Mouse (Mus musculus) kidney, embryonic 16.5 days (tissue): ENCODE measurements around the gene Tet2. TPM values are rescaled to one million over a fixed set of nuclear protein-coding genes. Genes with fewer than 3 reads are reported as not detected.

Source experiments
- ATAC-seq: fragments of 200-750 bp; cut with Nextera tagmentation; 2 replicates; pipeline ENCODE4 v1.8.0; 2017; ENCODE audit warnings: moderate TSS enrichment; ENCODE audit not compliant: low FRiP score, low TSS enrichment
- H3K27ac ChIP-seq: fragments of 300-500 bp; sonication (generic); 2 replicates; pipeline ENCODE4 v1.5.1; 2014; ENCODE audit warnings: low read length
- H3K27me3 ChIP-seq: fragments of 300-500 bp; sonication (generic); 2 replicates; pipeline ENCODE4 v1.6.1; 2014; ENCODE audit warnings: low read length, control low read depth, mixed read lengths; ENCODE audit not compliant: insufficient read depth
- H3K36me3 ChIP-seq: fragments of 300-500 bp; sonication (generic); 2 replicates; pipeline ENCODE4 v1.6.1; 2014; ENCODE audit warnings: low read length, control low read depth, mixed read lengths; ENCODE audit not compliant: insufficient read depth
- H3K4me1 ChIP-seq: fragments of 300-500 bp; sonication (generic); 2 replicates; pipeline ENCODE4 v1.6.1; 2014; ENCODE audit warnings: low read length, control low read depth, mixed read lengths; ENCODE audit not compliant: insufficient read depth
- H3K4me2 ChIP-seq: fragments of 300-500 bp; sonication (generic); replicated peaks from 2 replicates; pipeline ENCODE4 v1.6.1; 2014; ENCODE audit warnings: low read depth, low read length
- H3K4me3 ChIP-seq: fragments of 300-500 bp; sonication (generic); 2 replicates; pipeline ENCODE4 v1.5.1; 2014; ENCODE audit warnings: mild to moderate bottlenecking, low read length
- H3K9ac ChIP-seq: fragments of 300-500 bp; sonication (generic); replicated peaks from 2 replicates; pipeline ENCODE4 v1.6.1; 2014; ENCODE audit warnings: low read length
- H3K9me3 ChIP-seq: fragments of 300-500 bp; sonication (generic); 2 replicates; pipeline ENCODE4 v1.6.1; 2016; ENCODE audit warnings: low read length, control low read depth
- WGBS: fragments of 180-500 bp; shearing (Covaris S2); extraction: QIAGEN DNeasy Blood & Tissue Kit; methylation state at CpG from one replicate; pipeline ENCODE4 v1.1.7; 2014; 5-methylcytosine and 5-hydroxymethylcytosine counted together
- polyA plus RNA-seq: library from polyadenylated mRNA; unstranded; fragments of >200 nt; fragmentation: Nextera tagmentation; extraction: Ambion mirVana; gene quantifications from 2 replicates; pipeline ENCODE4 v1.2.1, GENCODE M21; 2015

Tet2 gene
- polyA plus RNA-seq, 1 experiment from 2014 or later, result 17.0 TPM

DNA sequence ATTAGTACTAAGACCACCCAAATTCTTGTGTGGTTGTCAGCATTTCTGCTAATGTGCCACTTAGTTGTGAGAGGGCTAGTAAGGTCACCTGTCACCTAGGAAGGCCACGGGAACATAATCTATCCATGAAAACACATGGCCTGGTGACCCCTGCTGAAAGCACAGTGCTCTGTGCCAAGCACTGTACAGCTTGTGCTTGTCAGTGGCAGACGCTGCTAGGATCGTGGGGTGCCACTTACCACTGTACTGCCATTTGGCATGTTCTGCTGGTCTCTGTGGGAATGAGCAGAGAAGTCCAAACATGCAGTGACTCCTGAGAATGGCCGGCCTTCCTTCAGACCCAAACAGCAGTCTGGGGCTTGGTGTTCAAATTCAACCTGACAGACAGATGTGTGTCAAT lies 73.8 kb downstream of the Tet2 start:
- Histone ChIP-seq H3K36me3 (peaks cover 67% of the 10 kb centered on the region), H3K4me1 (no peaks in the 10 kb centered on the region), H3K4me2 (no peak overlapping the region), H3K9me3 (no peaks in the 10 kb centered on the region), H3K27ac (no peak overlapping the region), H3K27me3 (no peaks in the 10 kb centered on the region), H3K4me3 (no peak overlapping the region), H3K9ac (no peak overlapping the region)
- ATAC-seq, result no peak
- 90% methylated on average over 4 of the region's 4 CpGs for WGBS

DNA sequence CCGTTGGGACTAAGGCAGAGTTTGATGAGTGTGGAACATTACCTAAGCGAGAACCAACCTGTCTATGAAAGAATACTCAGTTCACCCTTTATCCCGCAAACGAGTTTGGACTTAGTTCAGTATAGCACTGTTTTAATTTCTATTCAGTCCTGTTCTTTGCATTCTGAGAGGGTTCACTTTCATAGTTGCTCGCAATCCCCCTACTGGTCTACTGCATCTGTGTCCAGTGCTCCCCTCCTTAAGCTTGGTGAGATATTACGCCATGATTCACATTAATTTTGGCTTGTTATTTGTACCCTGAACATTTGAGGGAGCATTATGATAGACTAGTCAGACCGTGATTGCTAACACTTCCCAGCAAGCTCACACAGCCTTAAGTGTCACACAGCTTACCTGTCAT lies 76.1 kb downstream of the Tet2 start:
- Histone ChIP-seq H3K4me3 (no peak overlapping the region), H3K9me3 (no peaks in the 10 kb centered on the region), H3K36me3 (peaks cover 64% of the 10 kb centered on the region), H3K27me3 (no peaks in the 10 kb centered on the region), H3K4me1 (no peaks in the 10 kb centered on the region), H3K27ac (no peak overlapping the region), H3K4me2 (no peak overlapping the region), H3K9ac (no peak overlapping the region)
- WGBS, result 94% methylated on average over 7 of the region's 7 CpGs
- no peak for ATAC-seq

GRCm38 (mm10) chr3:133463233-133463632 lies 81.7 kb downstream of the Tet2 start:
- Histone ChIP-seq H3K27me3 (no peaks in the 10 kb centered on the region), H3K9ac (no peak overlapping the region), H3K4me2 (no peak overlapping the region), H3K36me3 (peaks cover 37% of the 10 kb centered on the region), H3K9me3 (no peaks in the 10 kb centered on the region), H3K4me3 (no peak overlapping the region), H3K27ac (no peak overlapping the region), H3K4me1 (no peaks in the 10 kb centered on the region)
- WGBS, result 96% methylated on average over 3 of the region's 3 CpGs
- no peak for ATAC-seq

GRCm38 (mm10) chr3:133462485-133462884 lies 82.5 kb downstream of the Tet2 start:
- Histone ChIP-seq H3K4me3 (no peak overlapping the region), H3K9me3 (no peaks in the 10 kb centered on the region), H3K4me1 (no peaks in the 10 kb centered on the region), H3K36me3 (peaks cover 29% of the 10 kb centered on the region), H3K4me2 (no peak overlapping the region), H3K9ac (no peak overlapping the region), H3K27me3 (no peaks in the 10 kb centered on the region), H3K27ac (no peak overlapping the region)
- WGBS, result 85% methylated on average over 6 of the region's 6 CpGs
- no peak for ATAC-seq

DNA sequence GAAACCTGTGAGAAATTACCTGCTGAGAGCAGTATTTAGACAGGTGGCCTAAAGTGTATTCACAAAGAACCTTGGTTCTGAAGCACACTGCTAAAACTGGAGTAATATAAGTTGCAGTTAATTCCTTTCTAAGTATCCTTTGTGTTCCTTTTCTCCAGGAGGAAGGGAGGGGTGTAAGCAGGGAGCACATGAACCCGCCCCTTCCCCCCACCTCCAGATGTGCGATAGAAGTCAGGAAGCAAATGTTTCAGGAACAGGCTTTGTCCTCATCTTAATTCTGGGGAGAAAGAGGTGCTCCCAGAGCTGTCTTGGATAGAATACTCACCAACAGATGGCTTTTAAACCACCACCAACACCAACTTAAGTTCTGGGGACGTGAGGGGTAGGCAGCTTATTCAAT lies 82.9 kb downstream of the Tet2 start:
- no peaks in the 10 kb centered on the region for H3K9me3 ChIP-seq
- no peak overlapping the region for H3K27ac ChIP-seq
- no peak overlapping the region for H3K4me3 ChIP-seq
- H3K4me1 ChIP-seq, result no peaks in the 10 kb centered on the region
- no peaks in the 10 kb centered on the region for H3K27me3 ChIP-seq
- WGBS, result 83% methylated on average over 3 of the region's 3 CpGs
- no peak for ATAC-seq
- H3K4me2 ChIP-seq, result no peak overlapping the region
- H3K9ac ChIP-seq, result no peak overlapping the region
- peaks cover 25% of the 10 kb centered on the region for H3K36me3 ChIP-seq

DNA sequence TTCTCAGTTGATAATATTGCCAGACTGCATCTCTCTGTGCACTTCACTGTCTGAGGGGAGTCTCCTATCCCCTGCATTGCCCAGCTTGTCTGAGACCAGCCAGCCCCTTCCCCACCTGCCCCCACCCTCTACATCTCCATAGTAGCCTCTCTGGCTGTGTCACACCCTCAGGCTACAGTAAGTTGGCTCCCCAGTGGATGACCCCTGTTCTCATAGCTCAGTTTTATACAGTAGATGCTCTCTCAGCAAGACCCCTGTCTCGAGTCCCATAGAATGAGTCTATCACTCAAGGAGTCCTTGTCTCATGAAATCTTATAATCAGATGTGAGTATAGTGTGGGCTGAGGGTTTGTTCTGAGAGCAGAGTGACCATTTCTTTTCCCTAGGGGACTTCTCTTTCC lies 85.8 kb downstream of the Tet2 start:
- no peaks in the 10 kb centered on the region for H3K4me1 ChIP-seq
- H3K27me3 ChIP-seq, result no peaks in the 10 kb centered on the region
- H3K9me3 ChIP-seq, result no peaks in the 10 kb centered on the region
- H3K4me3 ChIP-seq, result no peak overlapping the region
- H3K36me3 ChIP-seq, result peaks cover 9% of the 10 kb centered on the region; the same call in 1 of the 2 replicates
- no peak overlapping the region for H3K4me2 ChIP-seq
- no peak for ATAC-seq
- 86% methylated on average over 1 of the region's 1 CpGs for WGBS
- H3K9ac ChIP-seq, result no peak overlapping the region
- H3K27ac ChIP-seq, result no peak overlapping the region

GRCm38 (mm10) chr3:133453896-133454295 lies 91.0 kb downstream of the Tet2 start:
- H3K4me1 ChIP-seq, result no peaks in the 10 kb centered on the region
- ATAC-seq, result no peak
- H3K9ac ChIP-seq, result no peak overlapping the region
- 66% methylated on average over 8 of the region's 8 CpGs for WGBS
- no peak overlapping the region for H3K4me3 ChIP-seq
- H3K9me3 ChIP-seq, result no peaks in the 10 kb centered on the region
- no peak overlapping the region for H3K4me2 ChIP-seq
- H3K36me3 ChIP-seq, result no peaks in the 10 kb centered on the region
- H3K27me3 ChIP-seq, result no peaks in the 10 kb centered on the region
- no peak overlapping the region for H3K27ac ChIP-seq

DNA sequence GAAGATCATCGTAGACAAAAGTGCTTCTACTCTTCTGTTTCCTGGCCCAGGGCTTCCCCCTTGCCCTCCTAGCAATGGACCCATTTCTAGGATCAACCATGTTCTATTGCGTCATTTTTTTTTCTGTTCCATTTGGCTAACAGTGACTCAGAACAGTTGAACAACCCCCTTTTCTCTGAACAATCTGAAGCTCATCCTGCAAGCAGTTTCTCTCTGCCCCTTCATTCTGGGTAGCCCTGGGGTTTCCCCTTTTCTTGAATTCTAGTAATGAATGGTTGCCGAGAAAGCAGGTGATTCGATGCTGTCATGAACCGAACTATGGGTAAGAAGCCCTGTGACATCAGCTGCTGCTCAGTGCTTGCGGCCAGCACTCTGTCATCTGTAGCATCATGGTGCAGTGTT lies 108.0 kb downstream of the Tet2 start:
- H3K27me3 ChIP-seq, result no peaks in the 10 kb centered on the region
- H3K4me3 ChIP-seq, result no peak overlapping the region
- H3K4me1 ChIP-seq, result no peaks in the 10 kb centered on the region
- H3K27ac ChIP-seq, result no peak overlapping the region
- no peak overlapping the region for H3K4me2 ChIP-seq
- H3K9ac ChIP-seq, result no peak overlapping the region
- no peaks in the 10 kb centered on the region for H3K36me3 ChIP-seq
- ATAC-seq, result no peak
- 93% methylated on average over 6 of the region's 6 CpGs for WGBS
- H3K9me3 ChIP-seq, result no peaks in the 10 kb centered on the region

DNA sequence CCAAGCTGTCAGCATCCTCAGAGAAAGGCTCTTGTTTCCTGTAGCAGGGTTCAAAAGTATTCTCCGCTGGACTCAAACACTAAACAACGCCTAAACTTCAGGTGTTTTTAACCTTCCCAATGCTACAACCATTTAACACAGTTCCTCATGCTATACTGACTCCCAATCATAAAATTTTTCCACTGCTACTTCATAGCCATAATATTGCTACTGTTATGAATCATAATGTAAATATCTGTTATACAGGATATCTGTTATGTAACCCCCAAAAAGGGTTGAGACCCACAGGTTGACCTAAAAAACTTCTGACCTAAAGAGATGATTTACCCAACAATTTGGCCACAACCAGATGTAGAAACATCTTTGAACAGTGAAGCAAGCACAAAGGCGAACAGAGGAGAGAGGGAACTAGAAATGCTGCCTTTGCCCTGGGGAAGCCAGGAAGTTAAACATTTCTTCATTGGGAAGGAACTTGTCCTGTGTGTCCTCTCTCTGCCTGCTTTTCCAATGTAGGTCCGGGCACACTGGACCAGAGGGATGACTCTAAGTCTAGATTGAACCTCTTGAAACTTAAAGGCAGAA lies 108.6 kb downstream of the Tet2 start:
- no peak for ATAC-seq
- WGBS, result 85% methylated on average over 4 of the region's 4 CpGs

GRCm38 (mm10) chr3:133435774-133436148 lies 109.2 kb downstream of the Tet2 start:
- no peaks in the 10 kb centered on the region for H3K9me3 ChIP-seq
- 85% methylated on average over 1 of the region's 1 CpGs for WGBS
- H3K4me1 ChIP-seq, result no peaks in the 10 kb centered on the region
- no peak overlapping the region for H3K4me2 ChIP-seq
- no peaks in the 10 kb centered on the region for H3K27me3 ChIP-seq
- H3K4me3 ChIP-seq, result no peak overlapping the region
- H3K27ac ChIP-seq, result no peak overlapping the region
- no peak overlapping the region for H3K9ac ChIP-seq
- H3K36me3 ChIP-seq, result no peaks in the 10 kb centered on the region
- no peak for ATAC-seq

More for the DNA sequence above, 108.6 kb downstream of the Tet2 start:
- no peak overlapping the region for H3K4me2 ChIP-seq
- no peak overlapping the region for H3K9ac ChIP-seq
- no peak overlapping the region for H3K27ac ChIP-seq
- H3K36me3 ChIP-seq, result no peaks in the 10 kb centered on the region
- H3K27me3 ChIP-seq, result no peaks in the 10 kb centered on the region
- no peak overlapping the region for H3K4me3 ChIP-seq
- H3K4me1 ChIP-seq, result no peaks in the 10 kb centered on the region
- H3K9me3 ChIP-seq, result no peaks in the 10 kb centered on the region
